ENCODE assay signal across 24 mouse cellular contexts in genomic region chr1:38483191-38483590, GRCm38 (mm10).
"Had no signal": no experiment of that assay in that cellular context is flagged by ENCODE, and none has a peak within 500 bp of the region (broad histone marks: within the 10 kb centered on the region; RNA-seq: fewer than 3 reads in every experiment).

No protein-coding gene starts in this region.

- H3K4me3 ChIP-seq: heart, embryonic 12.5 days; hindbrain, embryonic 13.5 days; hindbrain, embryonic 15.5 days; kidney, embryonic 15.5 days; limb, embryonic 13.5 days; limb, embryonic 15.5 days; liver, embryonic 12.5 days had no signal

- H3K9ac ChIP-seq: heart, embryonic 12.5 days; hindbrain, embryonic 13.5 days; hindbrain, embryonic 15.5 days; kidney, embryonic 15.5 days; limb, embryonic 13.5 days; limb, embryonic 15.5 days; liver, embryonic 12.5 days; liver, embryonic 14.5 days had no signal

- H3K36me3 ChIP-seq: heart, embryonic 12.5 days; hindbrain, embryonic 13.5 days; hindbrain, embryonic 15.5 days; kidney, embryonic 15.5 days; limb, embryonic 13.5 days; limb, embryonic 15.5 days; liver, embryonic 12.5 days had no signal

- ATAC-seq: hindbrain, postnatal 0 days; intestine, embryonic 16.5 days; liver, embryonic 12.5 days had no signal

- H3K4me2 ChIP-seq: heart, embryonic 12.5 days; hindbrain, embryonic 13.5 days; hindbrain, embryonic 15.5 days; kidney, embryonic 15.5 days; limb, embryonic 13.5 days; limb, embryonic 15.5 days; liver, embryonic 12.5 days had no signal

- H3K27ac ChIP-seq: hindbrain, embryonic 13.5 days; hindbrain, embryonic 15.5 days; hindbrain, postnatal 0 days; kidney, embryonic 15.5 days; kidney, postnatal 0 days; limb, embryonic 13.5 days; limb, embryonic 15.5 days; liver, embryonic 12.5 days; liver, embryonic 14.5 days had no signal

- H3K27me3 ChIP-seq: heart, embryonic 12.5 days; hindbrain, embryonic 13.5 days; hindbrain, embryonic 15.5 days; kidney, embryonic 15.5 days; limb, embryonic 13.5 days; limb, embryonic 15.5 days had no signal

- H3K9me3 ChIP-seq: heart, embryonic 12.5 days; hindbrain, embryonic 13.5 days; hindbrain, embryonic 15.5 days; kidney, embryonic 15.5 days; limb, embryonic 13.5 days; limb, embryonic 15.5 days; liver, embryonic 12.5 days had no signal

- DNase-seq: gastrocnemius, postnatal 14 days; gastrocnemius, postnatal 36 days; heart, adult 18-20 months; heart, postnatal 10 days; heart, postnatal 36 days; kidney, adult 11 months; kidney, adult 2 months; kidney, adult 9 months; kidney, postnatal 14 days; kidney, postnatal 36 days; layer of hippocampus, adult 9-11 months; layer of hippocampus, postnatal 36 days; left cerebral cortex, postnatal 4 days had no signal
